Mouse (Mus musculus) granulocyte monocyte progenitor cell, adult 5-6 weeks (primary cell): Measurements from ENCODE around the gene Ndufb6. TPM values are rescaled to one million over a fixed set of nuclear protein-coding genes. Genes with fewer than 3 reads are reported as not detected.
A peak's percentile ranks its signal among the peaks of the same experiment; 100 is the strongest.
"Not testable (repeated sequence)": the region's sequence is repeated elsewhere in the genome, so short reads cannot be mapped to it uniquely, and the experiment has no call there.

Experiments
- ATAC-seq: replicated peaks from 2 replicates; pipeline ENCODE4 v1.8.0; 2016; ENCODE audit warnings: mild to moderate bottlenecking, moderate TSS enrichment, inconsistent platforms; ENCODE audit not compliant: poor library complexity, severe bottlenecking
- total RNA-seq, 2 experiments: library from RNA; stranded (forward) in 1 of 2; stranded (reverse) in 1 of 2; fragments of 200-712, 200-1000 nt in 1 of 2; fragments of >200 nt in 1 of 2; fragmentation: Nextera tagmentation in 1 of 2; gene quantifications; 2 replicates each; pipeline ENCODE4 v1.2.3; 2014 to 2017

Gene Ndufb6
- 158 and 183 TPM in 2 replicates for total RNA-seq (2014; fragmentation: Nextera tagmentation)
- total RNA-seq (2017) = 46.9 and 72.7 TPM in 2 replicates

DNA sequence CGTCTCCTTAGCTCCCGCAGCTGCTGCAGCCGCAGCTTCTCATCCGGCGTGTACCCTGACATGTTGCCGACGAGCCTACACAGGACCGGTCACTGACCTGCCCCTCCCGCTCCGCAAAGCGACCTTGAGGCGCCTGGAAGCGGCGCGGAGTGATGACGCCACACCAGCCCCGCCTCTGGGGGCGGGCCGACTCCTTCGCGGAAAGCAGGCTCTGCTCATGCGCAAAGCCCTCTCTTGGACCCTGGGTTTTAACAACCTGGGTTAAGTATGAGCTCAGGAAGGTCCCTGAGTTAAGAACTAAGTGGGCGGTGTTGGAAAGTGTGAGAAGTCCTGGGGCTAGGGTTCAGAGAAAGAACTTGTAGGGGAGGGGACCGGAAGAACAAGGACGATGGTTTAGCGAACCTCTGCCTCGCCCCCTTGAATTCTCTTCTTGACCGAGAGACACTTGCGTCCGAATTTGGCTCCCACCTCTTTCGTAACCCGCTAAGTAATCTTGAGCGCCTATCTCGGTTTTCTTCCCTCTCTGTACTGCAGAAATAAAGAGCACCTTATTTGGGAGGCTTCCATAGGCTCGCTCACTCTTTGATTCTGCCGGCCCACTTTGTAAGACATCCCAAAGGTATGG lies at the start of gene Ndufb6:
TSS of gene Ndufb6 (minus strand) at position 146 of the 625 bp plus-strand sequence.
- peak; percentile 96 for ATAC-seq

DNA sequence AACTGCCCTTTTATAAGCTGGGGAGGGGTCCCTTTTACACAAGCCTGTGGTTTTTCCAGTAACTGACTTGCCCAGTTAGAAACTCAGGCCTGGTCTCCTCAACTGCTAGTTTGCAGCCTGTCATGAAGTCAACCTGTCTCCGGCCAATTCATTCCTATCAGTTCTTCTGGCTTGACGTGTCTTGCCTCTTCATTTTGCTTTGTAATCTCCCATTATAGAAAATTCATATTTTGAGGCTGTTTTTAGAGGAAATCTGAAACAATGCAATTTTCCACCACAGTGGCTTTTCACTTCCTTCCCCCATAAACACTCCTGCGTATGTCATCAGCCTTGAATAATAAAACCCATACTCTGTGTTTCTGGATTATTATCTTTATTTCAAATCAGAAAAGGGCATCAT lies 47.9 kb upstream of the Ndufb6 start:
- peak; percentile 34 for ATAC-seq

DNA sequence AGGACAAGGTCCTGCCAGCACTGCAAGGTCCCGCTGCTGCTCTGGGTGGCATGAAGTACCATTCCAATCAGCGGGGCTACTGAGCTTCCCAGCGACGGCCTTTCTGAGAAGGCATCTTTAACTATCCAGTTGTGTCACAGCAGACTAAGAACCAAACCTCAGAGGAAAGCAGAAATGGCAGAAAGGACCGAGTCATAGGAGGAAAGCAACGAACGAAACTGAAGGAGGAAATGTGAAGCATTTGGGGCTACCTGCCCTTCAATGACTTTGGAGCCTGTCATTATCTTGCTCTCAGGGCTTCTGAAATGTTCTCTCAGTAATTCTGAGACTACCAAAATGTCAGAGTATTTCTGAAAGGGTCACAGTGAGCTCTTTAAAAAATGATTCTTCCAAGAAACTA lies 45.4 kb upstream of the Ndufb6 start:
- peak; percentile 57 for ATAC-seq

DNA sequence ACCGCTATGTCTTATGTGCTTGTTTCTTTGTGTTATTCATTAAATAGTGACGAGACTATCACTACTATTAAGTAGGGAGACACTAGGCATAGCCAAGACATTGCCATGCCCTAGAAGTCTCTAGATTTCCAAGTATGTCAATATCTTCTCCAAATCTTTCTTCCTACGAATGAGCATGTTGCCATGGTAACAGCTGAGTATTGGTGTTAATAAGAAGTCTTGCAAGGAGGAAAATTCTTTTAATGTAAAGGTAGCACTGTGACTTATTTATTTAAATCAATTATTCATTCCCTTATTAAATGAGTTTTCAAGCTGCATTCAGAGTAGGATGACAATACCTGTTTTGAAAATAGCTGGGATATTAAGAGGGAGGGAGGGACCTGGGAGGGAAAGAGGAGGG lies 38.2 kb upstream of the Ndufb6 start:
- ATAC-seq = no peak

DNA sequence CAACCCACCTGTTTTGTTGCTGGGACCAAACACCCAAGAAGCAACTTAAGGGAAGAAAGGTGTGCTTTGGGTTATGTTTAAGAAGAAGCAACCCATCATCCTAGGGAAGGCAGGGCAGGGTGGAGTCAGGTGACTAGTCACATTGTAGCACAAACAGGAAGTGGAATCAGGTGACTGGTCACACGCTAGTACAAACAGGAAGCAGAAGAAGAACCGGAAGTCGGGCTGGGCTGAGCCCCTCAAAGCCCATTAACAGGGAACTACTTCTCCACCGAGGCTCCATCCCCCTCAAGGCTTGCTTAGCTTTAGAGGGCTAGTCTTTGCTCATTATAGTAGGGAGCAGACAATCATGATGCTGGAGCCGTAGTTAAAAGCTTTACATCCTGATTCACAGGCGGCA lies 33.8 kb upstream of the Ndufb6 start:
- peak; percentile 90 for ATAC-seq

DNA sequence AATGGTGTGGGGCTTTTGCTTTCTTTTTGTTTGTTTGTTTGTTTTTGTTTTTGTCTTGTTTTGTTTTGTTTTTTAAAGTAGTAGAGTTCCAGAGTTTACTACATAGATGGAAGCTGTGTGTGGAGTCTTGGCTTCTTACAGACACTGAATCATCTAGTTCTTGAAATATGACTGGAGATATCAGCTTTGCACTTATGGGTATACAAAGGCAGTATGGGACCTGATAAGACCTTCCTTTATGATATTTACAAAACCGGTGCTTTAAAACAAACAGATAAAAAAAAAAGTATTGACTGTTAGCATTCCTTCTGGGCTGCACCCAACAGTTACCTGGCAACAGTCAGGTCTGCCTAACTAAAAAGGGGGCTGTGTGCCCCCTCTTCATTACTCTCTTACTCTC lies 33.0 kb upstream of the Ndufb6 start:
- ATAC-seq = no peak

DNA sequence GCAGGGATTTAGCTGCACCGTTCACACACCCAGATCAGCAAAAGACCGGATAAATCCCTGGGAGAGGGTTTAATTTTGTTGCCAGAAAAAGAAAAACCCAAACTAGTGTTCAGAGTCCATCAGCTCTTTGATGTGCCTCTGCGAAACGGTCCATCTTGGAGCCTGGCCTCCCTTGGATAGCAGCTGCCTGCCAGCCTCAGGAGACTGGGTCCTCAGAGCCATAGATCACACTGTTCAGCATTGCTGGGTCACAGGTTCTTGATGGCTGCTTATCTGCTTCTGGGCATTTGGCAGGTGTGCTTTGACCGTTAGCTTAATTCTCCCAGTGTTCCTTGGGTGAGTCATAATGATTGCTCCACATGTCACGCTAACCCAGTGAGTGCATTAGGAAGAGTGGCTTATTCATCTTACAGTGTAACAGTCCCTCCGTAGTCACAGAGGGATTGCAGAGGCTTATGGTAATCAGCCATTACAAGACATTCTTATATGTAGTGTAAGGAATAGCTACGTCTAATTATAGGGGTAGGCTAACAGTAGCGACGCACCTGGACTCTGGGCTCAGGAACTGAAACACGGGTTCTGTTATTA lies 31.7 kb upstream of the Ndufb6 start:
- ATAC-seq = peak; percentile 43

DNA sequence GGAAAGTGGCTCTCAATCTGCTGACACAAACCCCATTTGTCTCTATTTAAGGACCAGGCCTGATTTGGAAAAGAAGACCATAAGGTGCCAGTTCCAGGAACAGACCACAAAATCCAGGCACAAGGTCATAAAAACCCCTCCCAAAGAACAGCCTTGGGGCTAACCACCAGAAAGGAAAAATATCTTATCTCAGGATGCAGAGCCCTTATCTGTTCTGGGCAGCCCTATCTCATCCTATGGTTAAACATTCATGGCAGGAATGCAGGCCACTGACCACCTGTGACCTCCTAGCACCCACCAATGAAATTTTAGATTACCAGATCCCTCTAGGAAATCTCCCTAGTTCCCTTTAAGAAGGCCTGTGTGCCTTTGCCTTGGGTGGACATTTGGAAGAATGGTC lies 30.5 kb upstream of the Ndufb6 start:
- ATAC-seq = no peak

DNA sequence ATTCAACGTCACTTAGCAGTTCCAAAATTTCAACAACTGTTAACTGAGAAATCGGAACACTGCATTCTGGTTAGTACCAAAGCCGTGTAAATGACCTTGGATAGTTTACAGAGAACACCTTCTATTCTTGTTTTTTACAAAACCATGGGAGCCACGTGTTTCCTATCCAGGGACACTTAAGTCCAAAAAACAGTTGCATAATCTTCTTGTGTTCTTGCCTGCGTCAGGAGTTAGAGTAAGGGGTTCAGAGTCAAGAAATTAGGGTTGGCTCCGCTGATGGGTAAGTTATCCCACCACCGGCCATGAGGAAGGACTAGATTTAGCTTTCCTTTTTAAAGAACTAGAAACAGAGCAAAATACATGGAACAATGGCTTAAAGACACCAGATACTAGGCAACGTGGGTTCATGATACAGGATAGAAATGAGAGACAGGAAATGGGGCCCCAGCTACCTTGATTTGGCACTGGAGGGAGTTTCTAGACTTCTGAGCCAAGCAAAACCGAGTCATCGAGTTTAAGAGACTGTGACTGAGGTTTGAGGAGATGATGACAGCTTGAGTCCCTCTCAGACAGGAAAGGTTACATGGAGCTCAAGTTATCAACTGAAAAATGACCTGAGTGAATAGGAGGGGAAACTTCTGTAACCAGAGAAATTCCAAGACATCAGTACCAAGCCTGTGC lies 23.4 kb upstream of the Ndufb6 start:
- no peak for ATAC-seq

DNA sequence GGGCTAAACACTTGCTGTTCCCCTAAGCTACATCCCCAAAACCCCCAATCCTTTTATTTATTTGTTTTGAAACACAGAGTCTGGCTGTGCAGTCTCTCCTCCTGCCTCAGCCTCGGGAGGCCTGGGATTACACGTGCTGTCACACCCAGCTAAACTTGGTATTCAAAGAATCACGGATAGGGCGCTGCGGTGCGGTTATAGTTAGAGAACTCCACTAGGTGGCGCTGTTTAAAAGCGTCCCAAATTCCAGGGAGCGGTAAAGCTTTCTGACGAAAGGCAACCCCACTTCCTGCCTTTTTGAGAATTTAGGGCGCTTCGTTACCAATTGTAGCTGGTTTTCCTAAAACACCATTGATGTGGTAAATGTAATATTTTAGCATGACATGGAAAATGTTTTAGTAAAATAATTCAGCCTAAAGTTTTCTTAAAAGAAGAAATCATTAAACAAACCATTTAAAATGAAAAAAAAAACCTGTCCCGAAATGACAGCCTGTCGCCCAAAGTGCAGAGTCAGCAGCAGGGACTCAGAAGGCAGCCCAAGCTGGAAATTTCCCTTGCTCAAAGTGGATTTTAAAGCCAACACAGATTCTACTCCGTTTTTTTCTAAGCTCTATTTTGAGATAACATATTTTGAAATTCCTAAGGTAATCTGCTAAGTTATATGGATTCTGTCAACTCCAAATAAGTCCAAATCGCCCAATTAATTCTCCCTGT lies 22.0 kb upstream of the Ndufb6 start:
- ATAC-seq = peak; percentile 63

DNA sequence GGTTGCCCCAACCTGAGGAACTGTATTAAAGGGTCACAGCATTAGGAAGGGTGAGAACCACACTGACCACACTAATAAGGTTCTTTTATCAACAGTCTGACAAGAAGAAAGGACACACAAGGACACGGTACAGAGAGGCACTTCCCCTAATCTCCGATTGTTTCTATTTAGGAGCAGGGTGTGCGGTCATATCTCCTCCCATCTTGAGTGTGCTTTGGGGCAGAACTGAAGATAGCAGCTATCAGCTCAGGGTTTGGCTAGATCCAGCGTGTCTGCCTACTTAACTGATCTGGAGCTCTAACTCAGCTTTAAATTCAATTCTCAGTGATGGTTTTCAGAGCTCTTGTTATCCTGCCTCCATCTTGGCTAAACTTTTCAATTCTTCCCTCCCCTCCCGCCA lies 19.9 kb upstream of the Ndufb6 start:
- ATAC-seq = peak; percentile 44

DNA sequence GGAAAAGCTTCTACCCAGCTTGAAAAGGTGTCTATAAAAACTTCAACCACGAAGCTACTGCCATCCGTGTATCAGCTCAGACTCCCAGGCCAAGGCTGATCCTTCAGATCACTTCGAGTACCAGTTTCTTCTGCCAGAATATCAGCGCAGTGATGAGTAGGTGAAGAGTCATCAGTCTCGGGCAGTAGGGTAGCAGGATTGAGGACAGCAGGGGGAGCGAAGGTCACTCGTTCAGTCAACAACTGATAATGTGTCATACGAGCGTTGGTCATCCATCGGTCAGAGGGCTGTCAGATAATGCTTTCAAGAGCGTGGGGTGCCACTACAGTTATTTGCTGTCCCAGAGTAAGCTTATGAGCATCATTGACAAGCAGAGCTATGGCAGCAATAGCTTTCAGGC lies 12.3 kb upstream of the Ndufb6 start:
- ATAC-seq = not testable (repeated sequence)

DNA sequence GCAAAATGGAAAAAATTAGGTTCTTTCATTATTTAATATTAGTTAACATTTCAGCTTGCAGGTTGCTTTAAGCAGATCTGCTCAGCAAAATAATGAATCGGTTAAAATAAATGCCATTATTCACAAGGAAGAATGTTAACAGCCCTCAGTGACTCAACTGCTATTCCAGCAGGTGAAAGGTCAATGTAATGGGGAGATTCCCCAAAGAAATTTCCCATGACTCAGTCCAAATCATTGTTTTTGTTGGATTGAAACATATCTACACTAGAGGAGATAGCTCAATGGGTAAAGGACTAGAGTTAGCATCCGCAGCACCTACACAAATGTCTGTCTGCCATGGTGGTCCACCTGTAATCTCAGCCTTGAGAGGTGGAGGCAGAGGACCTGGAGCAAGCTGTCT lies 9.8 kb upstream of the Ndufb6 start:
- ATAC-seq = no peak

DNA sequence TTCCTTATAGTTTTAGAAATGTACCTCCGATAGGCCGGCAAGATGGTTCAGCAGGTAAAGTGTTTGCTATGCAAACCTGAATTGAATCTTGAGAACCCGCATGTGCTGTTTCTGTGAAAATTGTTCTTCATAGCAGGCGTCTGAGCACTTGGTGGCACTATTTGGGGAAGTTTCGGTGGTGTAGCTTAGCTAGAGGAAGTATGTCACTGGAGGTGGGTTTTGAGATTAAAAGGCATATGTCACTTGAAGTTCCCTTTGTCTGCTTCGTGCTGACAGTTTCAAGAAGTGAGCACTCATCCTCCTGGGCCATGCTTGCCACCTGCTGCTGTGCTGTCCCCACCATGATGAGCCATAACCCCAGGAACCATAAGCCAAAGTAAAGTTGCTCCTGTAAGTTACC lies 8.2 kb upstream of the Ndufb6 start:
- ATAC-seq = peak; percentile 99

DNA sequence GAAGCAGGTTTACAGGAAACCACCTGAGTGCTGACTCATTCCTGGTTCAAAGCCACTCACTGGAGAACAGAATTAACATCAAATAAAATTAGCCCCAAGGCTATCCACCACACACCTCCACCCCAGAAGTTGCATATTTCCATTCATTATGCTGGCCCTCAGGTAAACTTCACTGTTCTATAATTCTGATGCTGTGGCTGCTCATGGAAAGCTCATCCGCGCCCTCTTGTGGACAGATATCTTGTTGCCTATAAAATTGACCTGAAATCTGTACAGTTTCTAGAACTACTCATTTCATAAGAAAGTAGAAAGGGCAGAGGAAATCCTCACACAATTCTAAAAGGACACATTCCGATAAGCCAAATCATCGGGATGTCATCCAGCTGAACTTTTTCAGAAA lies 6.4 kb upstream of the Ndufb6 start:
- ATAC-seq = peak; percentile 75

DNA sequence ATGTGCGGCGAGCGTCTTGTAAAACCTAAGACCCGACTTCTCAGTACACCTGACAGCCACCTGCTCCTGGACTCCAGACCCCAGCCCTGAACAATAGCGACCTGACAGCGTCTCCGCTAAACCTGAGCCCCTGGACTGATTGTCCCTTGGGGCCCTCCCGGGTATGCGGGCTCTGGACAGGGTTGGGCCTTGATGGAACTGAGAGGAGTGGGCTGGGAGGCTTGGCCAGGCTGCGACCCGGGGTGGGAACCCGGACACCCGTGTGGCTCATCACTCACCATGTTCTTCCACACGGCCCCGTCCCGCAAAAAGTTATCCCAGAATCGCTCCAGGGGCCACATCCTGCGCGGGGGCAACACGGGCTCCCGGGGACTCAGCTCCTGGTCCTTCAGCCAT lies 343 bp downstream of the Ndufb6 start:
- ATAC-seq = no peak; the same call in 1 of the 2 replicates

DNA sequence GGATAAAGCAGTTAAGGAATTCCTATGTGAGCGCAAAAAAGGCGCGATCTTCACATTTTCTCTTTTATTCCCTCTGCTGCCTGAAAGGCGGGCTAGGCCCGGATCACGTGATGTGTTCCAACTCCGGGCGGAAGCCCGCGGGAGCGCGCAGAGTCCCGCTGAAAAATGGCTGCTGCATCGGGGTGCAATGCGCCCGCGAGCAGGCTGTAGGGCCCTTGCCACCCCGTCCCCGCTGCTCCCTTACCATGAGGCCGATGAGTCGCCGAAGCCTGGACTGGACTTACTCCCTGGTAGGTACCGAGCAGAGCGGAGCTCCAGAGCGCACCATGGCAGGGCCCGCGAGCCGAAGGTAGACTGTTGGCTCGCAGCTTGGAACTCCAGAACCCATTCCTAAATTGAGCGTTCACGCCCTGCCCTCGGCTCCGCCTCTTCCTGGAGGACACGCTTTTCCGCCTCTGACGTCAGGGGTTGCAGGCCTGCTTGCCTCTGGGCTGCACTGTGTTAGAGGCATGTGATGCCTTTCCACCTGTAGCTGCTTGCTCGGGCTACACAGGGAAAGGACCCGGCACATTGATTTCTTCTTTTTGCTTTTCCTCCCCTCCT lies 9.7 kb downstream of the Ndufb6 start, which contains the start of the genes Smim27 and Topors:
TSS of gene Smim27 (plus strand) at position 150 of the 603 bp plus-strand sequence.
TSS of gene Topors (minus strand) at position 421 of the 603 bp plus-strand sequence.
- ATAC-seq = peak; percentile 76

DNA sequence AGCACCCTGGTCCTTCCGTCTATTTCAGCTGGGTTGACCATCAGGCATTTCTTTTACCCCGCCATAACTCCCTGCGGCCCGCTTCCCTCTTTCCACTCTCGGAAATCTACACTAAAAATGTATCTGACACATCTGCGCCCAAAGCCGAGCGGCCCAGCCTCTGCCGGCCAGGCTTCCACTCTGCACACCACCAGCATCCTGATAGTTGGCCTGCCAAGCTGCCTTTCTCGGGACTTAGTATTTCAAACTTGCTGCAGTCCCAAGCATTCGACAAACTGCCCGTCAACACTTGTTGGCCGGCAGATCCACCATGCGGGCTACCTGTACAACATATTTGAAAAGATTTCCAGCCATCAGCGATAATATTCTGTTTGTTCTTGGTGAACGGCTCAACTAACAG lies 10.4 kb downstream of the Ndufb6 start:
- peak; percentile 25 for ATAC-seq

DNA sequence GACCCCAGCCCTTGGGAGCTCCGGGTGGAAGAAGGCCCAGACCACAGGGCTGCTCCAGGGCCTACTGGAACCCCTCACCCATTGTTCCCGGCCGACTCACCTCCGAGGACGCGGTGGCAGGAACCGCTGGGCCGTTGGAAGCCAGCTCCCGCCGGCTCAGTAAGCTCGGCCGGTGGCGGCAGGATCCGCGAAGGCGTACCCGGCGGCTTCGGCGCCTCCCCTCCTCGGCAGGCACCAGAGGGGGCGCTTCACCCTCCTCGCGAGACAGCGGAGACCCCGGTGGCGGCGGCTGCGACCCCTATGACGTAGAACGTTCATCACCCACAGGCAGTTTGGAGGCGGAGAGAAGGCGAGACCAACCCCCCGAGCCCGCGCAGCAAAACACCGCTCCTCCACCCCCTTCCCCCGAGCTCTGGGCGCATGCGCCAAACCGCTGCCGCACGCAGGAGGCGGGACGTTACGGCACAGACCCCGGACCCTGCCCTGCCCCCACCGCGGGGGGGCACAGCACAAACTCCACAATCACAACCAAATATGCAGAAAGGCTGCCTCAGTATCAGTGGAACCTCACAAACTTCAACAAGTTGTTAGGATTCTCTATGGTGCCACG lies 10.9 kb downstream of the Ndufb6 start:
- peak; percentile 65 for ATAC-seq

DNA sequence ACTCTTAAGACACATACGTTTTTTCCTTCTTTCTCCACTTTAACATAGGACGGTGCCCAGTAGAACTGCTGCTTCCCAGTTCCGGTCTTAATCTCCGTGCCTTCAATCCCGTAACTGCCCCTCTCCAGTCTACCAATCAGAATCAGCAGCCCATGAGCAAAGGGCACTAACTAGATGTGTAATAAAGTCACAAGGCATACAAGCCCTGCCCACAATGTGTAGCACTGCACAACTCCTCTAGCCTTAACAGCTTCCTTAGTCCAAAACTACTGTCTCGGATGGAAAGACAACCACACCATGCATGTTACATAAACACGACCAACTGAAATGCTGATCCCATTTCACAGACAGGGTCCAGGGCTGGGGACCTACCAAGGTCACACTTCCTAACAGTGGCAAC lies 11.5 kb downstream of the Ndufb6 start:
- ATAC-seq = peak; percentile 2; the same call in 1 of the 2 replicates
